Mouse (Mus musculus) cerebellum, postnatal 14 days (tissue): ENCODE results near the gene Coro7.
A peak's percentile ranks its signal among the peaks of the same experiment; 100 is the strongest.
"Not testable (repeated sequence)": the region's sequence is repeated elsewhere in the genome, so short reads cannot be mapped to it uniquely, and the experiment has no call there.

Source experiments
- DNase-seq, 2 experiments: peaks; one replicate each; pipeline ENCODE4 v3.0.0; 2021; ENCODE audit warnings: mixed read lengths in 2 of 2

Coro7 gene

DNA sequence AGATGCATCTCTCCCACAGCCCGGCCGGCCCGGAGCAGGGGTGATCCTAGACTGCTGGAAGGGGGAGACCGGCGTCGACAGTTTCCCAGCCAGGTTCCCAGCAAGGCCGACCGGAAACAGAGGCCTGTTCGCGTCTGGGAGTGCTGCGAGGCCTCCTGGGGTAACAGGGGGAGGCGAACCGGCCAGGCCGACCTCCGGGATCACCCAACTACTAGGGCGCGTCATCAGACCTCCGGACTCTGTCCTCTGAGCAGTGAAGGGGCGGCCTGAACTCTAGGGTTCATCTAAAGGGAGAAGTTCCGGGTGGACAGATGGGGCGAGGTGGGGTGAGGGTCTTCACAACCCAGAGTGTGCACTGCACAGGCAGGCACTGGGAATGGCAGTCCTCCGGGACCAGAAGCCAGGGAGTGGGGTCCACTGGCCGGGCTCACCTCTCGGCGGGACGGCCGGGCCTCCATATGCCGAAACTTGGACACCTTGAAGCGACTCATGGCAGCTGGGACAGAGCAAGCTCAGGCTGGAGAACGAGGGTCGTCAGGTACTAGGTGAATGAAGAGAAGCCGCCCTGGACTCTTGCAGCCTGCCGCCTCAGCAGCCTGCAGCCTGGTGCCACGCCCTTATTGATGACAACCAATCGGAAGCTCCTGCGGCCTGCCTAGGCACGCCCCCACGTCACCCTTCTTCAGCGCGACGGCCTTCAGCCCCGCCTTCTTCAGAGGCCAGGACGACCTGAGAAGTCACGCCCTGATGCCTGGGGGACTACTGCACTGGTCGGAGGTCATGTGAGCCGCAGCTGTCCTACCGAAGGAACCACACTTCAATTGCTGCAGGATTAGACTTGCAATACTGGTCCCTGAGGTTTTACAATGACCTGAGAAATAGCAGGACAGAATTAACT, at the start of gene Coro7:
Coro7 (minus strand) TSS at position 657 of the 898 bp plus-strand sequence.
- DNase-seq: peak; percentile 89 to 92

DNA sequence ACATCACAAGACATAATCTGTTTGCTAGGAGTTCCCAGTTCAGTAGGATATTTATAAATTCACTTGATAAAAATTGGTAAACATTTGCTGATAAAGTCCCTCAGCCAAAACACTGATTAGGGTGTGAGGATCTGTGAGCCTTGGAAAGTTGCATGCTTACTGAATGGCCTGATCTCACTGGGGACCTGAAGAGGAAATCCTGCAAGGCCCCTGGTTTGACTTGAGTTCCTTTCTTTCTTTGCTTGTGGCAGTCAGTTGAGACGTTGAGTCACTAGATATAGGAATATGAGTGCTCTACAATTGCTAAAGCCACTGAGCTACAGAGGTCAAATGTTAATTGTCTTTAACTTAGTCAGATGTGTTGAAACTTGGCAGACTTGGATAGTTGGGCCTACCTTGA, 48.4 kb upstream of the Coro7 start:
- DNase-seq: no peak

DNA sequence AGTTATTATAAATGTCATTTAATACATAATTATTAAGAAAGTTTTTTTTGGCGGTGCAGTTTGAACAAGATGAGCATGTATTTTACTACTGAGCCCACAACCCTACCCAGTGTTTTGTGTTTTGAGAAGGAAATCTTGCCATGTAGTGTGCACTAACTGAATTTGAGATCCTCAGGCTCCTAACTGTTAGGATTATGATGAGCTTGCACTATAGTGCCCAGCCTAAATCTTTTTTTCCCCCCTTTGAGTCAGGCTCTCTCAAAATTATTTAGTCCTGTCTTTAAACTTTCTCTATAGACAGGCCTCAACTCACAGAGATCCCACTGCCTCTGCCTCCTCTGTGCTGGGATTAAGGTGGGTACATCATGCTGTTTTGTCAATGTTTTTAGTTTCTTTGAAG, 47.9 kb upstream of the Coro7 start:
- DNase-seq: no peak

DNA sequence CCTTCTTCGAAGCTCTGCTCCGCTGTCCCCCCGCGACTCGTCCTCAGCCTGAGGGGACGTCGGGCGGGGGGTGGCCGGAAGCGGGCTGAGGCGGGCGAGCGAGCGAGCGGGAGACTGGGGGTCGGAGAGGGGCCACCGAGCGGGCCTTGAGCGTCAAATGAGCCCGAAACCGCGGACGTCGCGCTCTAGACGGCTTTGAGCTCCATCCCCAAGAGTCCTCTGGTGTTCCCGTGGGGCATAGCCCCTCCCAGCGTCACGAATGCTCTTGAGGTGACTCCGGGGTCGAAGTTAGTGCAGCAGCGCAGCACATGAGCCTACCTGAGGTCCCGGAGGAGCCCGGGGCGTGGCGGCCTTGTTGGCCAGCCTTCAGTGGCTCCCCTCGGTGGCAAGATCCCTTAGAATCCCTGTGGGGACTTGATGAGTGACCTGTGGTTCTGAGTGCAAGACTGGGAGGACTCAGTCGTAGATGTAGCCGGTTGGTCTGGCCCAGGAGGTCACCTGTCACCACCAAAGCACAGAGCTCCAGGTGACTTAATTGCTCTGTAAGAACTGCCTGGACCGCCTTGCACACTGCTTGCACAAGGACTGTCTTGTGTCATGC, 47.1 kb upstream of the Coro7 start:
- DNase-seq: no peak

DNA sequence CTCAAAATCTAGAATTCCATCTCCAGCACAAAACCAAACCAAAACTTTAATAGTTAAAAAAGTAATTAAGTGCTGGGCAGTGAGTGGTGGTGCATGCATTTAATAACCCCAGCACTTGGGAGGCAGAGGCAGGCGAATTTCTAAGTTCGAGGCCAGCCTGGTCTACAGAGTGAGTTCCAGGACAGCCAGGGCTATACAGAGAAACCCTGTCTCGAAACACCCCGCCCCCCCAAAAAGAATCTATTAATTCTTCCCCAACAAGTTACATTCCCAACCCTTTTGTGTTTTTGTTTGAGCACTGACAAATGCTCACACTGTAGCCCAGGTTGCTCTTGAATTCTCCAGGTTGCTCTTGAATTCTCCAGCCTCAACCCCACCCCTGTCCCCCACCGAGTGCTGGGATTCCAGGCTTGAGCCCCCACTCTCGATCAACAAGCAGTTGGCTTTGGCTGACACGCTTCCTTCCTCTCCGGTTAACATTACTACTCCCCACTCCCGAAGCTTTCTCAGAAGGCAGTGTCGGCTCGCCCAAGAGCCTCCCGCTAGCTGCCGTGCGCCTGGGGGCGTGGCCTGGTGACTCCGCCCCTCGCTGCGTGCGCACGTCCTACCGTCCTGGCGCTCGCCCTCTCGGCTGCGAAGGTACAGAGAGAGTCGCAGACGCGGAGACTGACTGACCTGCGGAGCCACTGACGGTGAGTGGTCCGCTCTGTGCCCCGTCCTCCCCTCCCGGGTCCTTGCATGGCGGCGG, 46.4 kb upstream of the Coro7 start, which contains the start of gene Hmox2:
Hmox2 (plus strand) TSS at position 582 of the 748 bp plus-strand sequence.
- DNase-seq: peak; percentile 96 to 97

DNA sequence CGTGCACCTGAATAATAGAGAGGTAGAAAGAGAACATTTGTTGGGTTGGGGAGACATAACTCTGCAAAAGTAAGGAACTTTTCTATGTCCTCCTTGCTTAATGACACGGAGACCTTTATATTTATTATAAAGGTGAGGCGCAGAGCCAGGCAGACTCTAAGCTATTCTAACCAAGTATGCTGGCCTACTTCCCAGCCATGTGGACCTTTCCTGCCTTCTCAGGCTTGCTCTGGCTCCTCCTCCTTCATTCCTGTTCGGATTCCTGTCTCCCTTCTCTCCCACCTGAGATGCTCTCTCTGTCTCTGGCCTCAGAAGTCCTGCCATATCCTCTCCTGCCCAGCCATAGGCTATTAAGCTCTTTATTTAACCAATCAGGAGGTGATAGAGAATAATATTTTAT, 45.7 kb upstream of the Coro7 start:
- DNase-seq: no peak

DNA sequence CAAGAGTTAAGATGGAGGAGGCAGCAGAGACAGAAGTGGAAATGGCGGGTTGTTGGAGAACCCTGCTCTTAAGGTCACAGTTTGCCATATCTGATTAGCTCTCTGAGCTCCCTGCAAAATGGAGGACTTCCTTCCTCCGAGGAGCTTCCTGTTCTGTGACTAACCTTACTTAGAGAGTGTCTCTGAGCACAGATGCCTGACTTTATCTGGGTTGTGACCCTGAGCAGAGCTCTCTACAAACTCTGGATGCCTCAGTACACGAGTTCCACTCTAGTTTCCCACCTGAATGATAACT, 43.3 kb upstream of the Coro7 start:
- no peak for DNase-seq

DNA sequence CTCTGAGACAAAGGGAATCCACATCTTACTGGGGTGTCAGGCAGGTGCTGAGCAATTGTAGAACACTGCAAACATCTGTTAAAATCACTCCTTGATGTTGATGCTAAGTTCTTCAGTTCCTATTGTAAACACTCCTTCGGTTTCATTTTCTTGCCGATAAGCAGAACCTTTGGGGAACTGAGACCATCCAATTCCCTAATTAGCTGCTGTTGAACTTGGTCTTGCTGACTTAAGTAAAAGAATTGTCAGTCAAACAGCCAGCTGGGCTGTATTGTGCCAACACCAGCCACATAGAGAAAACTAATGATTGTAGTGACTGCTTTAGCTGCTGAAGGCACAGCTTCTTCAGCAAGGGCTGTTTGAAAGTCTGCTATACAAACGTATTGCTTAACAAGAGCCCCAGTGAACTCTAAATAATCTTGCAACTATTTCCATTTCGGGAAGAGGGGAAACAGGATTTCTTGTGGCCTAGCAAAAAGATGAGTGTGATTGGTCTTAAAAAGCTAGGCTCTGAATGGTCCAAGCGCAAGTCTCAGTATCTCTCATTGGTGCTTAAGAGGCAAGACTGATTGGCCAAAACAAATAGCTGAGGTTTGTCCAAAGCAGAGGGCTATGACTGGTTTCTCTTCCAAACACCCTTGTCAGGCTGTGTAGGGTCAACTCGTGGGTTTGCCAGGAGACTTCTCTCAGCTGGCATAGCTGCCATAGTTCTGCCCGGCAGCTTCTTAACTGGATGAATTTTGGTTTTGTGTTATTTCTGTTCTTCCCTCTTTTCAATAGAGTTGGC, 42.7 kb upstream of the Coro7 start:
- DNase-seq: no peak

DNA sequence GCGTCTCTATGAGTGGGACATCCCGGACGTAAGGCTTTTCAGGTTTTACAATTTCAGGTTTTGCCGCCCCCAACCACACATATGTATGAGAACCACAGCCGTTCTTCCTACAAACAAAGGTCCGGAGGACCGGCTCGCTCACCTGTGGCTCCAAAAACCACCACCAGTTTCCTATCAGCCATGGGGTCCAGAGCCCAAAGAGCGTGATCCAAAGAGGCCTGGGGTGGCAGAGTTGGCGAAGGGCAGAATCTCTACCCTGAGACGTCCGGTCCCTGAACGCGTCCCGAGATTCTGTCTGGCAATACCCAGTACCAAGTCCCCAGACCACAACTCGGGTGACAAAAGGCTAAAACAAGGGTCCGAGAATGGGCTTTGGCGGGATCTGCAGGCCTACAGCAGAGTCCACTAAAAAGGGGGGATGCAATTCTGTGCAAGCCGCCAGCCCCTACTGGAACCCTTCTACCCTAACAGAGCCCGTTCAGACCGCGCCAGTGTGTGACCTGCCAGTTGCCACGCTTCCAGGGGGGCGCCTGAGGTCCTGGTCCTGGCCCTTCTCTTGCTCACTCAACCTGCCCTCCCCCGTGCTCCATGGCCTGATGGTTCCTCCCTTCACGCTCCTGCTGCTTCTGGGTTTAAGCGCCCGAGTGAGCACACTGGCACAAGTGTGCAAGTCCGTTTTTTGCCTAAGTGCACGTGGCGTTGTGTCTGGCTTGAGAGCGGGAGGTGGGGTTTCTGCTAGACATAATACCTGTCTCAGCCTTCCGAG, 39.4 kb upstream of the Coro7 start, which contains the start of gene Nmral1:
Nmral1 (minus strand) TSS at position 604 of the 766 bp plus-strand sequence.
- peak; percentile 84 for DNase-seq

DNA sequence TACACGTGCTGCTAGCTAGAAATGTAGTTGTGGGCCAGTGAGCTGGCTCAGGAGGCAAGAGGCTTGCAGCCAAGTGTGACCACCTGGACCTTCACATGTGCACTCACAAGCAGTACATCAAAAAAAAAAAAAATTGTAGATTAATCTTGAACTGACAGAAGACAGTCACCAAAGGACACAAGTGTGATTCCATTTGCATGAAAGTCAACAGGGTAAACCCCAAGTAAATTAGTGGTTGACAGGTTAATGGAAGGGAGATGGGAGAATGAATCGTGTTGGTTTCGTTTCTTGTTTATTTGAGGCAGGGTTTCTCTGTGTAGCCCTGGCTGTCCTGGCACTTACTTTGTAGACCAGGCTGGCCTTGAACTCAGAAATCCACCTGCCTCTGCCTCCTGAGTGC, 38.3 kb upstream of the Coro7 start:
- DNase-seq: peak in 1 of 2 experiments; percentile 24

DNA sequence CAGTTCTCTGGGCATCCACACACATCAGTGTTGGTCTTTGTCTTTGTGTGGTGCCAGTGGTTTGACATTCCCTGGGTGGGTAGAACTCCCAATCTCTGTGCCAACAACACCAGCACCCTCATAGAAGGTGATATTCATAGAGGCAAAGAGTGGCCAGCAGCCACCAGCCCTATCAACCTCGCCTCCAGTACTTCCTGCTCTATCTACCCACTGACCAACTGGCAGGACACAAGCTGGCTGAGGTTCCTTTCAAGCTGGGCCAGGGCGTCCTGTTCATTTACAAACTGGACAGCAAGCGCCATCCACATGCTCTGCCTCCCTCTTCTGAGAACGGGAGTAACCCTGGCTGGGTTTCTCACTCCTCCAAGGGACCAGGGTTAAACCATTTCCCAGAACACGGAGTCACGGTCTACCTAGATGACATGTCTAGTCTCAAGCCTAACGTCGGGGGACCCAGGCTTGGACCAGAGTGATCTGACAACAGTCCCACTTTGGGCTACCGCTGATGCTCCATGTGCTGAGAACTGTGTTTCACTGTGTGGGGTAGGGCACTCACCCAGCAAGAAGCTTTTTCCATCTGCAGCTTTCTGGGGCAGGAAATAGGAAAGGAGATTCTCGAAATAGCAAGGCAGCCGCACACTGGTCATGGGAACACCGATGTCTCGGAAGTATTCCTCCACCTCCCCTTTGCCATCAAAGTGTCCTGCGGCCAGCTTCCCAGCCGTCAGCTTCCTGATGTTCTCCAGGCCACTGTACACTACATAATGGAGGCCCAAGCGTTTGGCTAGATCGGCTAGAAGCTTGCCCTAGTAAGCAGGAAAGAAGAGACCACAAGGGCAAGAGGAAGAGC, 34.5 kb upstream of the Coro7 start:
- DNase-seq: peak; percentile 48 to 52

DNA sequence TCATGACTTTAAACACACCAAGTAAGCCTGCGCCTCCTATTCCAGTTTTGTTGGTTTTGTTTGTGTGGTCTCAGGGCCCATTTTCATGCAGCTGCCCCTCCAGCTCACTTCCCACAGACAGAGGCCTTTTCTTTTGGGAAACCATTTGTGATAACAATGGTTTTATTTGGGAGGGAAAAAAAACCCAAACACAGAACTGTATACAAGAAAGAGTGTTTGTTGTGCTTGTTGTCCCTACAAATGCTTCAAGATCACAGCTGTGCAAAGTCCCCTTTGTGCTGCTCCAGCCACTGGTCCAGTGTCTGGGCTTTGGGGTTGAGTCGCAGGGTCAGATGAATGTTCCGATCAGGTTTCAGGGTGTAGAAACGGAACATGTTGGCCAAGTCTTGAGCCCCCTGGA, 31.6 kb upstream of the Coro7 start:
- DNase-seq: no peak

DNA sequence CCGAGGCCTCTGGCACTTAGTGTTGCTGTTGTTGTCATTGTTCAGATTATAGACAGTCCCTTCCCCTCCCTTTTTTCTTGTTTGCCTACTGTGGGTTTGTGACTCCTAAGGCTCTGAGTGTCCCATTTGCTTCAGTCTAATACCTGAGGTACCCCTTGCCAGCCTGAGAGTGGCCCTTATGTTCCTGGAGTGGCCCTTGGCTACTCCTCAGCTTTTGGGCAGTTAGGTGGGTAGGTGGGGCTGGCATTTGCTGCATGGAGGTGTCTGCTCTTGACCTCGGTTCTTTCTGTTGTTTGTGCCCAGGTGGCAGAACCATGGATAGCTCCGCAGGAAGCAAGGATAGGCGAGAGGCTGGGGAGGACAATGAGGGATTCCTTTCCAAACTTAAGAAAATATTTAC, 26.0 kb upstream of the Coro7 start:
- no peak for DNase-seq

DNA sequence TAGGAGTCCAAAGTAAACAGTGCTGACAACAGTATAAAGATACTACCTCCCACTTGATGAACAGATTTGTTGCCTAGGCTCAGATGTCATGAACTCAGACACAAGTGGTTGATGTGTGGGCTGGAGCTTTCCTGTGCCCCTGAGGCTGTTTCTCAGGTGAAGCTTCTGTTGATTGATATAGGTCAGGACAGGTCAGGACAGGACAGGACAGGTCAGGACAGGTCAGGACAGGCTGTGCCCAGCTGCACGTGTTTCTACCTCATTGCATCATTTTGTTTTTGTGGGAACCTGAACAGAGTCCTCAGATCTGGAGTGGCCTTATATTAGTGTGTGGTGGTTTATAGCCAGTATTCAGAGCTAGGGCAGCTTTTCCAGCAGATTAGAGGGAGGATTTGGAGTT, 23.1 kb upstream of the Coro7 start:
- DNase-seq: no peak

DNA sequence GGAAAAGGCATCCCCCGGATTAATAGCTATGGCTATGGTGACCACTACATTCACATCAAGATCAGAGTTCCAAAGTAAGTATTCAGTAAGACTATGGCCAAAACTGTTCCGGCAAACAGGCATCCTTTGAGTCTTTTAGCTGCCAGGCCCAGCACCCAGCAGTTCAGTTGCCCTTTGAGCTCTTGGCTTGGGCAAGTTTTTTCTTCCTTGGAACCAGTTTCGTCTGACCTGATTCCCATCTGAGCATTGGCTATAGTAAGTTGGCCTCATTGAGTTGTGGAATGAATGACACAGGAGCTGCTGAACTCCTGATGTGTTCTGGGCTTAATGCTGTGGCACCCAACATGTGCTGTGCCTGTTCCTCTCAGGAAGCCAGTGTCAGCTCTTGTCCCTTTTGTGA, 21.6 kb upstream of the Coro7 start:
- DNase-seq: no peak

DNA sequence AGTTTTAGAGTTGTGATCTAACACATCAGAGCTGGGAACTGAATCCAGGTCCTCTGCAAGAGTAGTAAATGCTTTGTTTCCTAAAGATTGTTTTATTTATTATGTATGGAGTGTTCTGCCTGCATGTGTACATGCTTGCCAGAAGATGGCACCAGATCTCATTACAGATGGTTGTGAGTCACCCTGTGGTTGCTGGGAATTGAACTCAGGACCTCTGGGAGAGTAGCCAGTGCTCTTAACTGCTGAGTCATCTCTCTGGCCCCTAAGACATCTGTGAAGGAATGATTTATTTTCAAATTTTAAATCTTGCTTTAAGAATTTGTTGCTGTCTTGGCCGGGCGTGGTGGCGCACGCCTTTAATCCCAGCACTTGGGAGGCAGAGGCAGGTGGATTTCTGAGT, 9.8 kb upstream of the Coro7 start:
- not testable (repeated sequence) for DNase-seq

DNA sequence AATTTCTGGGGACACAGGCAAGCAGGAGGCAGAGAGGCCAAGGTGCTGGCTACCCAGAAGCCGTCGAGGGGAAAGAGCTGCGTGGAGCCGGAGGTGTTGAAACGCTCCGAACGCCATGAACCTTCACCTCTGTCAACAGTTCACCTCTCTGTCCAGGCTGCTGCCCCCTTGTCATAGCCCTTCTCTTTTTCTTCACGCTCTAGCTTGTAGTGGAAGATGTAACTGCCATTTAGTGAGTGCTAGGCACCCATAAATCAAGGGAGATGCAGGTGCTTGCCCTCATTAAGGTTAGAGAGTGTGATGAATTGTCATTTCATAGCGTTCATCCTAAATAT, 4.8 kb upstream of the Coro7 start:
- DNase-seq: no peak

DNA sequence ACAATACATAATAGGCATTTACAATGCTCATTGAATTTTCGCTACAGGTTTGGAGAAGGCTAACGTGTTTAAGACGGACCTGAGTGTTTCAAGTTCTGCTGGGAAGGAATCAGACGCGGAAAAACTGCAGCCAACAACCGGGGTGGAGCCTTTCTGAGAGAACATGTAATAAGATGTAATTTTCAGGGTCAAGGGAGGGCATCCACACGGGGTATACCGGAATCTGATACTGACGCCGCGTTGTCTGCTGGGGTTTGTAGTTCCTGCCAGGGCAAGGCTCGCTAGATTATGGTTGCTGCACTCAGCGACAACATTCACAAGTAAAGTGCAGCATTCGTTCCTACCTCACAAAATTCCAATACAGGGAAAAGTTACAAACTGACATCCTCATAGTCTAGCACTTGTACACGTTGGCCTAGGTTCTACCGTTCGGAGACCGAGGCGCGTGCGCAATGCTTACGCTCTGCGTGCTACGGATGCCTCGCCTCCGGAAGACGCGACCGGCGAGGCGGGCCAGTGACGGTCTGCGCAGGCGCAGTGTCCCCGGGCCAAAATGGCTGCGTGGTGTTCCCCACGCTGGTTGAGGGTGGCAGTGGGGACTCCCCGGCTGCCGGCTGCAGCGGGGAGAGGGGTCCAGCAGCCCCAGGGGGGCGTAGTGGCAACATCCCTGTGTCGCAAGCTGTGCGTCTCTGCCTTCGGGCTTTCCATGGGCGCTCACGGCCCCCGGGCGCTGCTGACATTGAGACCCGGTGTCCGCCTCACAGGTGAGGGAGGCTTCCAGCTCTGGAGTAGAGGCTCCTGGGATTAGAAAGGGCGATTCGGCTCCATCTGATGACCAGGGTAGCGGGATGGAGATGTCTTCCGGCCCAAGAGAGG, 4.2 kb upstream of the Coro7 start:
- DNase-seq: peak; percentile 99

DNA sequence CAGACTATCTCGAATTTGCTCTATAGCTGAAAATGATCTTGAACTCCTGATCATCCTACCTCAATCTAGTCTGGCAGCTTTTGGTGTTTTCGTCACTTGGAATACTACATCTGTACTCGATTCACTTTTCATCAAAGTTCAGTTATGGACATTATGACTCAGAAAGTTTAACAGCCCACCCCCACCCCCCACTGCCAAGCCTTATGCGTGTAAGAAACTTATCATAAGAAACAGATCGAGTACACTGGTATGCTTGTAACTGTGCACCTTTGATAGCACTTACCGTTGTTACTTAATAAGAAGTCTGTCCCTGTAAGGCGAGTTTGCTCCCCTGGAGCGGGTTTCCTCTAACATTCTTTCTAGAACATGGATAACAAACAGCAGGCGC, 3.6 kb upstream of the Coro7 start:
- DNase-seq: no peak

DNA sequence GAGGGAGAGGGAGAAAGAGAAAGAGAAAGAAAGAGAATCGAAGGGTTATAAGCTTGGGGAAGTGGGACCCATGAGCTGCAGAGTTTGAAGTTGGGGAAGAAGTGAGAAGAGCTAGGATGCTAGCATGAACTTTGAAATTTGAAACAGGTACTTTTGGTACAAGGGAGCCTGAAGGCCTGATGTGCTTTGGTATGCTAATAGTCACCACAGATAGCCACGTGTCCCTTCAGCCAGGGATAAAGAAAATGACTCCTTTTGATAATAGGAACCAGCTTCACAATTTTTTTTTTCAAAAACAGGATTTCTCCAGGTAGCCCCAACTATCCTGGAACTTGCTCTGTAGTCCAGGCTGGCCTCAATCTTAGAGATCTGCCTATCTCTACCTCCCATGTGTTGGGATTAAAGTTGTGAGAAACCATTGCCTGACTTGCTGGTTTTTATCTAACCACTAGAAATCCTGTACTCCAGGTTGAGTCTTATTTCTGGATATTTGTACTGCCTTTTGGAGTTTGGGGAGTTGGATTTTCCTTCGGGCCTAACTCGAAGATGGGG, 3.1 kb upstream of the Coro7 start:
- no peak for DNase-seq
